Mouse (Mus musculus): ENCODE data around the gene Sim1. TPM values are rescaled to one million over a fixed set of nuclear protein-coding genes. Genes with fewer than 3 reads are reported as not detected.

Gene Sim1
- under 1 TPM; 0.30 to 0.61 TPM for total RNA-seq (2021)
- long read RNA-seq, experiment 1 = 0 reads
- long read RNA-seq, experiment 2 = 0 reads

GRCm38 (mm10) chr10:50894170-50894991 is at the start of gene Sim1:
Gene Sim1, plus strand, starts transcription at chr10:50894754.
- H3K4me3 ChIP-seq = no peak within 1 kb of the TSS; the same call in 1 of the 2 replicates
- no peak for TF ChIP-seq CTCF (IDR thresholded peaks at IDR 0.05)
- intact Hi-C loops (cut with DNase I) = loop anchor here (10.0 kb wide), 1 partner anchor 380 kb away; no protein-coding TSS in a partner anchor
- no peak within 1 kb of the TSS for H3K27ac ChIP-seq
- no peak for DNase-seq (ENCODE audit: extremely low spot score in 1 of 2, low spot score in 2 of 2)

GRCm38 (mm10) chr10:50868202-50868601 is 26.4 kb upstream of the Sim1 start:
- Histone ChIP-seq H3K27ac (no peak overlapping the region), H3K4me3 (no peak overlapping the region)
- TF ChIP-seq CTCF (IDR thresholded peaks at IDR 0.05) = no peak
- DNase-seq (ENCODE audit: extremely low spot score in 1 of 2, low spot score in 2 of 2) = no peak
- intact Hi-C loops (cut with DNase I) = no loop called here

- TF ChIP-seq CTCF (IDR thresholded peaks at IDR 0.05) = no peak
- intact Hi-C loops (cut with DNase I) = no loop called here
- DNase-seq (ENCODE audit: extremely low spot score in 1 of 2, low spot score in 2 of 2) = no peak
- no peak overlapping the region for H3K4me3 ChIP-seq
- no peak overlapping the region for H3K27ac ChIP-seq
Measured at GRCm38 (mm10) chr10:50876952-50877351, 17.6 kb upstream of the Sim1 start.

GRCm38 (mm10) chr10:50881476-50882069 is 13.0 kb upstream of the Sim1 start:
- no peak for DNase-seq (ENCODE audit: extremely low spot score in 1 of 2, low spot score in 2 of 2)
- no peak overlapping the region for H3K27ac ChIP-seq
- TF ChIP-seq CTCF (IDR thresholded peaks at IDR 0.05) = peak; percentile 40
- intact Hi-C loops (cut with DNase I) = loop anchor here (5.0 kb wide), 1 partner anchor 526 kb away; no protein-coding TSS in a partner anchor
- no peak overlapping the region for H3K4me3 ChIP-seq

- DNase-seq (ENCODE audit: extremely low spot score in 1 of 2, low spot score in 2 of 2) = no peak
- Histone ChIP-seq H3K27ac (no peak overlapping the region), H3K4me3 (no peak overlapping the region)
- intact Hi-C loops (cut with DNase I) = loop anchor here (5.0 kb wide), 1 partner anchor 525 kb away; no protein-coding TSS in a partner anchor
- TF ChIP-seq CTCF (IDR thresholded peaks at IDR 0.05) = no peak
Measured at GRCm38 (mm10) chr10:50882366-50882765, 12.2 kb upstream of the Sim1 start.

GRCm38 (mm10) chr10:50886305-50886704 is 8.2 kb upstream of the Sim1 start:
- no peak overlapping the region for H3K4me3 ChIP-seq
- H3K27ac ChIP-seq = no peak overlapping the region
- DNase-seq (ENCODE audit: extremely low spot score in 1 of 2, low spot score in 2 of 2) = no peak
- intact Hi-C loops (cut with DNase I) = no loop called here
- TF ChIP-seq CTCF (IDR thresholded peaks at IDR 0.05) = no peak

GRCm38 (mm10) chr10:50890621-50891020 is 3.9 kb upstream of the Sim1 start:
- TF ChIP-seq CTCF (IDR thresholded peaks at IDR 0.05) = no peak
- Histone ChIP-seq H3K27ac (no peak overlapping the region), H3K4me3 (no peak overlapping the region)
- intact Hi-C loops (cut with DNase I) = loop anchor here (10.0 kb wide), 1 partner anchor 384 kb away; no protein-coding TSS in a partner anchor
- DNase-seq (ENCODE audit: extremely low spot score in 1 of 2, low spot score in 2 of 2) = no peak

GRCm38 (mm10) chr10:50891876-50892711 is 2.5 kb upstream of the Sim1 start:
- DNase-seq (ENCODE audit: extremely low spot score in 1 of 2, low spot score in 2 of 2) = no peak
- no peak for TF ChIP-seq CTCF (IDR thresholded peaks at IDR 0.05)
- Histone ChIP-seq H3K27ac (no peak overlapping the region), H3K4me3 (no peak overlapping the region)
- intact Hi-C loops (cut with DNase I) = loop anchor here (10.0 kb wide), 1 partner anchor 383 kb away; no protein-coding TSS in a partner anchor

GRCm38 (mm10) chr10:50892751-50893320 is 1.7 kb upstream of the Sim1 start:
- no peak overlapping the region for H3K27ac ChIP-seq
- H3K4me3 ChIP-seq = no peak overlapping the region
- intact Hi-C loops (cut with DNase I) = loop anchor here (10.0 kb wide), 1 partner anchor 382 kb away; no protein-coding TSS in a partner anchor
- TF ChIP-seq CTCF (IDR thresholded peaks at IDR 0.05) = no peak
- DNase-seq (ENCODE audit: extremely low spot score in 1 of 2, low spot score in 2 of 2) = no peak

- intact Hi-C loops (cut with DNase I) = loop anchor here (10.0 kb wide), 1 partner anchor 381 kb away; no protein-coding TSS in a partner anchor
- TF ChIP-seq CTCF (IDR thresholded peaks at IDR 0.05) = no peak
- Histone ChIP-seq H3K27ac (no peak overlapping the region), H3K4me3 (no peak overlapping the region)
- no peak for DNase-seq (ENCODE audit: extremely low spot score in 1 of 2, low spot score in 2 of 2)
Measured at GRCm38 (mm10) chr10:50893546-50893945, 1.0 kb upstream of the Sim1 start.
